Mouse (Mus musculus) neural tube, embryonic 14.5 days (tissue): ENCODE results near the gene Ccdc39. TPM values are rescaled to one million over a fixed set of nuclear protein-coding genes. Genes with fewer than 3 reads are reported as not detected.

Source experiments
- ATAC-seq: fragments of 200-750 bp; cut with Nextera tagmentation; 2 replicates; pipeline ENCODE4 v1.8.0; 2017; ENCODE audit warnings: low read depth, mild to moderate bottlenecking, moderate TSS enrichment, moderate library complexity
- H3K27ac ChIP-seq: fragments of 300-500 bp; sonication (generic); 2 replicates; pipeline ENCODE4 v1.5.1; 2014; ENCODE audit warnings: low read depth, mild to moderate bottlenecking, control low read depth, low read length, moderate library complexity, mixed read lengths
- H3K27me3 ChIP-seq: fragments of 300-500 bp; sonication (generic); 2 replicates; pipeline ENCODE4 v1.6.1; 2014; ENCODE audit warnings: low read length; ENCODE audit not compliant: control insufficient read depth, insufficient read depth
- H3K36me3 ChIP-seq: fragments of 300-500 bp; sonication (generic); 2 replicates; pipeline ENCODE4 v1.6.1; 2014; ENCODE audit warnings: low read length, mixed read lengths; ENCODE audit not compliant: control insufficient read depth, insufficient read depth
- H3K4me1 ChIP-seq: fragments of 300-500 bp; sonication (generic); 2 replicates; pipeline ENCODE4 v1.6.1; 2014; ENCODE audit warnings: low read length; ENCODE audit not compliant: control insufficient read depth, insufficient read depth
- H3K4me2 ChIP-seq: fragments of 300-500 bp; sonication (generic); 2 replicates; pipeline ENCODE4 v1.6.1; 2014; ENCODE audit warnings: mild to moderate bottlenecking, low read depth, low read length, control low read depth
- H3K4me3 ChIP-seq: fragments of 300-500 bp; sonication (generic); 2 replicates; pipeline ENCODE4 v1.5.1; 2014; ENCODE audit warnings: low read depth, low read length, control low read depth, mixed read lengths
- H3K9ac ChIP-seq: fragments of 300-500 bp; sonication (generic); replicated peaks from 2 replicates; pipeline ENCODE4 v1.6.1; 2014; ENCODE audit warnings: low read depth, mild to moderate bottlenecking, control low read depth, low read length, mixed read lengths
- H3K9me3 ChIP-seq: fragments of 300-500 bp; sonication (generic); 2 replicates; pipeline ENCODE4 v1.6.1; 2016; ENCODE audit warnings: low read length; ENCODE audit not compliant: control insufficient read depth
- WGBS: fragments of 180-500 bp; shearing (Covaris S2); extraction: QIAGEN DNeasy Blood & Tissue Kit; methylation state at CpG from one replicate; pipeline ENCODE4 v1.1.7; 2014; 5-methylcytosine and 5-hydroxymethylcytosine counted together
- polyA plus RNA-seq: library from polyadenylated mRNA; unstranded; fragments of >200 nt; fragmentation: Nextera tagmentation; extraction: Ambion mirVana; gene quantifications from 2 replicates; pipeline ENCODE4 v1.2.1, GENCODE M21; 2014

Gene Ccdc39
- polyA plus RNA-seq, 1 experiment from 2014 or later = 18.5 TPM

DNA sequence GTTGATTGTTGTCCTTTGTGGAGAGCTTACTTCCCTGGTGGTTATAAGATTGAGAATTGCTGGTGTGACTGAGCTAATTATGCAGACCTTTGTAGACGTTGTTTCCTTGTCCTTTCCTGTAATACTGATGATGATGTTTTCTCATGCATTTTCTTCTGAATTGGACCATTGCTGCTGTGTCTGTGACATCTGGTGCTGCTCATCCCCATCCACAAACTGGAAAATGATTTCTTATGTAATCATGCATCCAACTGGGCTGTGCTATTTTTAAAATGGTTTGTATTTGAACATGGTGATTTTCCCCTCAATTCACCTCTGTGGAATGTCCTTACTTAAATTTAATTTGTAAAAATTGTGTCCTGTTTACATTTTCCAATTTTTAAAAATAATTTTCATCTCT is 37.0 kb downstream of the Ccdc39 start:
- H3K36me3 ChIP-seq = peaks cover 28% of the 10 kb centered on the region; the same call in 1 of the 2 replicates
- no peak overlapping the region for H3K4me2 ChIP-seq
- H3K4me1 ChIP-seq = no peaks in the 10 kb centered on the region
- ATAC-seq = no peak
- H3K4me3 ChIP-seq = no peak overlapping the region
- H3K9me3 ChIP-seq = no peaks in the 10 kb centered on the region
- 96% methylated on average over 1 of the region's 1 CpGs for WGBS
- no peak overlapping the region for H3K27ac ChIP-seq
- H3K9ac ChIP-seq = no peak overlapping the region
- no peaks in the 10 kb centered on the region for H3K27me3 ChIP-seq

DNA sequence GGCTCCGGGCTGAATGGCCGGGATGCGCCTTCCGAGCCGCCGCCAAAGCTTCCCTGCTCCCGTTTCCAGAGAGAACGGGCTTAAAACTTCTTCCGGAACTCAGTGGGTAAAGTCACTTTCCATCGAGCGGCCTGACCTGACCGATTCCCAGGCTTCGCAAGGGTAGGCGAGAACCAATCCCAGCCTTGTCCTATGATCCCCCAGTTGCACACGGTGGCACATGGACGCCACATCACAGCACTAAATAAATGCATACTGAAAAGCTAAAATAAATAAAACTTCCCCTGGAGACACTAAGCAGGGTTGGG is 43.6 kb downstream of the Ccdc39 start:
- 0% methylated on average over 16 of the region's 16 CpGs for WGBS
- H3K4me1 ChIP-seq = peaks cover 9% of the 10 kb centered on the region; the same call in 1 of the 2 replicates
- H3K9ac ChIP-seq = peak overlapping the region; percentile 97
- H3K27me3 ChIP-seq = no peaks in the 10 kb centered on the region
- peaks cover 3% of the 10 kb centered on the region; the same call in 1 of the 2 replicates for H3K36me3 ChIP-seq
- peak; percentile 25 for ATAC-seq
- no peaks in the 10 kb centered on the region for H3K9me3 ChIP-seq
- peak overlapping the region; percentile 99 for H3K4me3 ChIP-seq
- H3K27ac ChIP-seq = peak overlapping the region; percentile 99
- peak overlapping the region; percentile 63 for H3K4me2 ChIP-seq

DNA sequence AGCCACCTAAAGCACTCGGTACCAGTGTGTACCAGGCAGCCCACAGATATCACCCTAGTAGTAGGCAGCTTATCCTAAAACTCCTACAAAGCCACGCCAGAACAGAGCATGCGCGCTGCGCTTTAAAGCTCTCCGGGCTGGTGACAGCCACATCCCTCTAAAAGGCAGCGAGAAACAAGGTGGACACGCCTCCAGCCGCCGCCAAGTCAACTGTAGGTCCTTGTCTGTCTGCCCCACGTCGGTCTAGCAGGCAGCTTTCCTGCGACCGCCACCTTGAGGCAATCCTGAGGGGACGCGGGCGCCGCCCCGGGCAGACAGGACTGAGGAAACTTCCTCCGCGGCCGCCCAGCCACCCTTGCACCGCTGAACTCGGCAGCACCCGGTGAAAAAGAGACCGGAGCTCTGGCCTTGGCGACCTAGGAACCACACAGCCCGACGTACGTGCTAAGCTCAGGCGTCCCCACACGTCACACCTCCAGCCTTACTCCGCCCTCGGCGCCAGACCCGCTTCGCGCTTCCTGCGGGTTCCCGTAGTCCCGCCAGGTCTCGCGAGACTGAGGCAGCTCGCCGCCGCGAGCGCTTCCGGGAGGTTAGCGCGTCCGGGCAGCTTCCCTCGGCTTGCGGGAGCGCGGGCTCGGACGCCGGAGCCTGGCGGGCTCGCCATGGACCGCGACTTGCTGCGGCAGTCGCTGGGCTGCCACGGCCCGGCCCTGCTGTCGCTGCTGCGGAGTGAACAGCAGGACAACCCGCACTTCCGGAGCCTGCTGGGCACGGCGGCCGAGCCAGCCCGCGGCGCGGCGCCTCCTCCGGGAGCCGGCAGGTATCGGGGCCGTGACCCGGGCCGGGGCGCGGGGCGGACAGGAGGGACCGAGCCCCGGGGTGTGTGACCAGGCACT is 44.2 kb downstream of the Ccdc39 start, which contains the start of gene Ttc14:
Ttc14 (plus strand) TSS at position 216 of the 896 bp plus-strand sequence.
- Histone ChIP-seq H3K27ac (peak within 1 kb of the TSS; percentile 99), H3K4me1 (peaks cover 9% of the 10 kb centered on the region; the same call in 1 of the 2 replicates), H3K4me2 (peak within 1 kb of the TSS; percentile 63), H3K4me3 (peak within 1 kb of the TSS; percentile 99), H3K27me3 (no peaks in the 10 kb centered on the region), H3K9ac (peak within 1 kb of the TSS; percentile 97), H3K36me3 (peaks cover 2% of the 10 kb centered on the region; the same call in 1 of the 2 replicates), H3K9me3 (no peaks in the 10 kb centered on the region)
- ATAC-seq = peak; percentile 100
- WGBS = under 1% methylated on average over 88 of the region's 90 CpGs

DNA sequence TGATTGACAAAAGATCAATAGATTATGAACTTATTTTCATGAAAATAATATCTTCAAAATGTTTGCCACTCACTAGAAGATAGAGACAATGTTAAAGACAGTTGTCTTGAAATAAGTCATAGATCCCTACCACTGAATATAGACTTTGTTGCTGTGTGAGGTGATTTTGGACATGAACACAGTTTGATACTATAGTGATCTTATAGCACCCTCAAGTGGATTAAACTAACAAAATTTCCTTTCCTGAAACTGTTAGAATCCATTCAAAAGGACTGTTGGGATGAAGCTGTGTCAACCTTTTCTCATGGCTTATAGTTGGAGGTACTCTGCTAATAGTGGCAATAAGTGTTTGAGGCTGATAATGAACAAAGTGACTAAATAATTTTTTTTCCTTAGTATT is 53.1 kb downstream of the Ccdc39 start:
- no peak overlapping the region for H3K4me3 ChIP-seq
- H3K9me3 ChIP-seq = no peaks in the 10 kb centered on the region
- H3K9ac ChIP-seq = no peak overlapping the region
- no peak overlapping the region for H3K4me2 ChIP-seq
- H3K4me1 ChIP-seq = no peaks in the 10 kb centered on the region
- H3K27me3 ChIP-seq = no peaks in the 10 kb centered on the region
- peak; percentile 44; the same call in 1 of the 2 replicates for ATAC-seq
- no peak overlapping the region for H3K27ac ChIP-seq
- no peaks in the 10 kb centered on the region for H3K36me3 ChIP-seq

Other genes starting within 250 kb of the Ccdc39 start
- gene Ttc14, start 44.5 kb downstream of the Ccdc39 start, polyA plus RNA-seq = 77.1 and 95.7 TPM in 2 replicates
- gene Fxr1, start 175.6 kb upstream of the Ccdc39 start, polyA plus RNA-seq = 43.2 and 43.4 TPM in 2 replicates
- gene Dnajc19, start 237.0 kb upstream of the Ccdc39 start, polyA plus RNA-seq = 147 and 155 TPM in 2 replicates